Mouse (Mus musculus) liver, embryonic 14.5 days (tissue): ENCODE data around the gene Btaf1.

Source experiments
- CTCF ChIP-seq: IDR thresholded peaks from 2 replicates; pipeline ENCODE4 v1.5.1; 2016; ENCODE audit warnings: antibody characterized with exemption, low read depth, control low read depth
- EP300 ChIP-seq: IDR thresholded peaks from 2 replicates; pipeline ENCODE4 v1.6.1; 2016; ENCODE audit warnings: antibody characterized with exemption, low read depth

DNA sequence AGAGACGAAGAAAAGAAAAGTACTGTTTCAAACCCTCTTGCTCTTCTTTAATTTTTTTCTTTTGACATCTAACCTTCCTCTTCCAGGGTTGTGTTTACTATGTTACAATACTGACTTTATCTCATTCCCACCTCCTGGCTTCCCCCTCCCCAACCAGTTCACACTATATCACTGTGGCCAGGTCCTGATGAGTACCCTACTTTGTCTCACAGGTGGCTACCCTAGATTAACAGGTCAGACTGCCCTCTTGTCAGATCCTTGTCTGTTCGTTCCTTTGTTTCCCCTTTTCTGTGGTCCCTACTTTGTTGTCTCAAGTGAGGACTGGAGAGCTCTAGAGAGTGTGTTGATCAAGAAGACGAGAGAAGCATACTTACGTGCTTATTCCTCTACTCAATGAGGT is 10.4 kb downstream of the Btaf1 start:
- TF ChIP-seq CTCF (no peak), EP300 (no peak)
